Mouse (Mus musculus) MEL (cell line): Measurements from ENCODE around the gene Tctn3. TPM values are rescaled to one million over a fixed set of nuclear protein-coding genes. Genes with fewer than 3 reads are reported as not detected.
"Not testable (repeated sequence)": the region's sequence is repeated elsewhere in the genome, so short reads cannot be mapped to it uniquely, and the experiment has no call there.

Source experiments
- DNase-seq: peaks from one replicate; pipeline ENCODE4 v3.0.0; 2011; ENCODE audit warnings: low read depth, low spot score
- H3K27ac ChIP-seq: 2 replicates; pipeline ENCODE4 v1.5.1; 2012; ENCODE audit warnings: low read depth, mild to moderate bottlenecking, control low read depth, low read length, moderate library complexity; ENCODE audit not compliant: control insufficient read depth
- H3K27me3 ChIP-seq, 2 experiments: fragments of 150-350 bp in 1 of 2; sonication (generic) in 1 of 2; 2 replicates each; pipeline ENCODE4 v1.6.1; 2012; ENCODE audit warnings: low read length in 2 of 2, mild to moderate bottlenecking in 2 of 2, improper control_type of control experiment in 1 of 2, moderate library complexity in 1 of 2; ENCODE audit not compliant: insufficient read depth in 2 of 2, control insufficient read depth in 1 of 2
- H3K36me3 ChIP-seq, 2 experiments: 2 replicates each; pipeline ENCODE4 v1.6.1; 2012 to 2014; ENCODE audit warnings: low read length in 2 of 2, improper control_type of control experiment in 1 of 2, inconsistent platforms in 1 of 2, mild to moderate bottlenecking in 1 of 2; ENCODE audit not compliant: insufficient read depth in 2 of 2, control insufficient read depth in 1 of 2
- H3K4me1 ChIP-seq, 2 experiments: fragments of 150-350 bp in 1 of 2; sonication (generic) in 1 of 2; 2 replicates each; pipeline ENCODE4 v1.6.1; 2012; ENCODE audit warnings: low read length in 2 of 2, improper control_type of control experiment in 1 of 2, mild to moderate bottlenecking in 1 of 2; ENCODE audit not compliant: insufficient read depth in 2 of 2, control insufficient read depth in 1 of 2
- H3K4me3 ChIP-seq, 2 experiments: fragments of 150-350 bp in 1 of 2; sonication (generic) in 1 of 2; 2 replicates each; pipeline ENCODE4 v1.5.1; 2012; ENCODE audit warnings: low read depth in 2 of 2, low read length in 2 of 2, mild to moderate bottlenecking in 2 of 2, moderate library complexity in 2 of 2, control low read depth in 1 of 2, improper control_type of control experiment in 1 of 2; ENCODE audit not compliant: control insufficient read depth in 1 of 2, insufficient read depth in 1 of 2
- H3K79me2 ChIP-seq: 2 replicates; pipeline ENCODE4 v1.6.1; 2012; ENCODE audit warnings: mild to moderate bottlenecking, low read length, moderate library complexity; ENCODE audit not compliant: control insufficient read depth, poor library complexity, insufficient read depth
- H3K9ac ChIP-seq: 2 replicates; pipeline ENCODE4 v1.6.1; 2012; ENCODE audit warnings: low read depth, mild to moderate bottlenecking, control low read depth, low read length, moderate library complexity; ENCODE audit not compliant: control insufficient read depth, poor library complexity, severe bottlenecking
- H3K9me3 ChIP-seq: fragments of 150-350 bp; sonication (generic); replicated peaks from 2 replicates; pipeline ENCODE4 v1.6.1; 2012; ENCODE audit warnings: mild to moderate bottlenecking, low read length, improper control_type of control experiment, moderate library complexity; ENCODE audit not compliant: insufficient read depth
- BHLHE40 ChIP-seq: IDR thresholded peaks from 2 replicates; pipeline ENCODE4 v1.6.1; 2012; ENCODE audit warnings: low read depth, mild to moderate bottlenecking, inconsistent platforms, low read length, improper control_type of control experiment, borderline replicate concordance
- CHD2 ChIP-seq: IDR thresholded peaks from 2 replicates; pipeline ENCODE4 v1.6.1; 2011; ENCODE audit warnings: low read length, improper control_type of control experiment
- EP300 ChIP-seq, 2 experiments: IDR thresholded peaks; 2 replicates each; pipeline ENCODE4 v1.6.1; 2011; ENCODE audit warnings: improper control_type of control experiment in 2 of 2, low read length in 2 of 2, low read depth in 1 of 2, mild to moderate bottlenecking in 1 of 2
- MAX ChIP-seq: IDR thresholded peaks from 2 replicates; pipeline ENCODE4 v1.6.1; 2011; ENCODE audit warnings: low read length, improper control_type of control experiment
- MYC ChIP-seq: IDR thresholded peaks from 2 replicates; pipeline ENCODE4 v1.6.1; 2011; ENCODE audit warnings: low read depth, mild to moderate bottlenecking, low read length, improper control_type of control experiment, moderate library complexity
- NELFE ChIP-seq: IDR thresholded peaks from 2 replicates; pipeline ENCODE4 v1.6.1; 2011; ENCODE audit warnings: low read depth, low read length, improper control_type of control experiment
- POLR2A ChIP-seq, 2 experiments: IDR thresholded peaks; 2 replicates each; pipeline ENCODE4 v1.6.1; 2011 to 2012; ENCODE audit warnings: low read length in 2 of 2, mild to moderate bottlenecking in 2 of 2, control low read depth in 1 of 2, improper control_type of control experiment in 1 of 2, low read depth in 1 of 2, moderate library complexity in 1 of 2; ENCODE audit not compliant: control insufficient read depth in 1 of 2, insufficient read depth in 1 of 2, poor library complexity in 1 of 2
- RAD21 ChIP-seq: IDR thresholded peaks from 2 replicates; pipeline ENCODE4 v1.6.1; 2011; ENCODE audit warnings: mild to moderate bottlenecking, low read depth, low read length, improper control_type of control experiment
- SIN3A ChIP-seq: IDR thresholded peaks from 2 replicates; pipeline ENCODE4 v1.6.1; 2012; ENCODE audit warnings: low read length, improper control_type of control experiment, inconsistent platforms
- ZMIZ1 ChIP-seq: IDR thresholded peaks from 2 replicates; pipeline ENCODE4 v1.6.1; 2012; ENCODE audit warnings: low read depth, mild to moderate bottlenecking, inconsistent platforms, low read length, improper control_type of control experiment, moderate library complexity
- ZNF384 ChIP-seq: IDR thresholded peaks from 2 replicates; pipeline ENCODE4 v1.6.1; 2012; ENCODE audit warnings: low read depth, mild to moderate bottlenecking, inconsistent platforms, low read length, improper control_type of control experiment
- polyA plus RNA-seq, 2 experiments: library from polyadenylated mRNA; stranded (reverse) in 1 of 2; unstranded in 1 of 2; fragments of >175 nt in 1 of 2; fragments of >200 nt in 1 of 2; gene quantifications; 2 replicates each; pipeline versions ENCODE4 v1.2.1 to v1.2.4; 2012; ENCODE audit warnings: low replicate concordance in 2 of 2, low read depth in 1 of 2; ENCODE audit not compliant: insufficient read length in 2 of 2, insufficient read depth in 1 of 2, missing spikeins in 1 of 2
- total RNA-seq: library from RNA; depleted of rRNA; stranded (reverse); fragments of 300-350 nt; gene quantifications from 2 replicates; pipeline ENCODE4 v1.2.3, GENCODE M21; 2012

Gene Tctn3
- total and polyA plus RNA-seq, 3 experiments, result 3.6 to 6.2 TPM; not detected in 1

DNA sequence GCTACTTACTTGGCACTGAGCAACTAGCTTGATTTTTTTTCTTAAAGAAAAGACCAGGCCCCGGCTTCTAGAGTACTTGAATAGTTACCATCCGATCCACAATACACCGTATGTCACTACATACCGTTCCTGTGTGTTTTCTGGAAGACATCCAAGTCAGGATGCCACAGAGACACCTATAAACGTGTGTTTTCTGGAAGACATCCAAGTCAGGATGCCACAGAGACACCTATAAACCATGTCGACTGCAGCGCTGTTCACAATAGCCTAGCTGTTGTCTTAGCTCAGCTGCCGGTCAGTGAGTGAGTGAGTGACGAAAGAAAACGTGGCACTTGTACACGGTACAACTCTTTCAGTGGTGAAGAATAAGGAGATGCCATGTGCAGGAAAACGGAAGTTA, 13.9 kb upstream of the Tctn3 start:
- no peak for TF ChIP-seq BHLHE40
- TF ChIP-seq POLR2A (IDR thresholded peaks at IDR 0.05; ENCODE audit: control insufficient read depth in 1 of 2, insufficient read depth in 1 of 2, low read depth in 1 of 2, low read length in 2 of 2, poor library complexity in 1 of 2), result no peak
- H3K36me3 ChIP-seq, result no peaks in the 10 kb centered on the region; a peak in 1 of 4 replicates
- no peak overlapping the region for H3K4me3 ChIP-seq
- H3K9me3 ChIP-seq, result no peaks in the 10 kb centered on the region
- no peak for DNase-seq
- H3K27ac ChIP-seq, result no peak overlapping the region
- no peaks in the 10 kb centered on the region for H3K79me2 ChIP-seq
- no peak overlapping the region for H3K9ac ChIP-seq
- no peaks in the 10 kb centered on the region for H3K4me1 ChIP-seq
- no peaks in the 10 kb centered on the region; a peak in 3 of 4 replicates for H3K27me3 ChIP-seq

DNA sequence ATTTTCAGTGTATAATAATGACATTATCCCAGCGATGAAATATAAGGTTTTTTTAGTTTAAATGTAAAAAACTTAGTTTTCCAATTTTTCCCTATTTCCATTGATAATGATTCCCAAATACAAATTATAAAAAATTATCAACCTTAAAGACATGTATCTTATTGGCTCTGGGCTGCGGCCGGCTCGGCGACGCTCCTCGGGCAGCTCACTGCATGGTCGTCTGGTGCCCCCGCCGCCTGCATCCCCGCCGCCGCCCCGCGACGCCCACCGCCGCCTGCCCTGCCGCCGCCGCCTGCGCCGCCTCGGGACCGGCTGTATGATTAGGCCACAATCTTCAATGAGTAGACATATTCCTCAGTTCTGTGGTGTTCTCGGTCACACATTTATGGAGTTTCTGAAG, 9.6 kb upstream of the Tctn3 start:
- H3K4me1 ChIP-seq, H3K36me3 ChIP-seq, H3K79me2 ChIP-seq: not testable (repeated sequence)

DNA sequence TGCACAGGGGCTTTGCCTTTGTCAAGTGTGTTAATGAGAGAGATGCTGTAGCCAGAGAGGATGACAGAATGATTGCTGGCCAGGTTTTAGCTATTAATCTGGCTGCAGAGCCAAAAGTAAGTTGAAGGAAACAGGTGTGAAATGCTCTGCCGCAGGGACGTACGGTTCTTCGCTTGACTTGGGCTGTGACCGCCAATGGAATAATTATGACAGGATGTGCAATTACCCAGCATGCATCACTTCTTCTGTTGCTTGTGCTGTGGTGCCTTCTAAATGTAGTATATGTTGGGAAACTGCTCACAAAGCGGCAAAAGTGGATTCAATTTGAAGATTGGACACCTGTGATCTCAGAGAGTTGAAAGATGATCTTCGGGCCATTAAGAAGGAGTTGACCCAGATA, 4.0 kb upstream of the Tctn3 start:
- Histone ChIP-seq H3K9me3 (no peaks in the 10 kb centered on the region), H3K4me3 (no peak overlapping the region), H3K79me2 (peaks cover 1% of the 10 kb centered on the region; the same call in 1 of the 2 replicates), H3K36me3 (peaks cover 0 to 3% of the 10 kb centered on the region in 2 experiments; a peak in 1 of 4 replicates), H3K27ac (no peak overlapping the region), H3K9ac (no peak overlapping the region), H3K27me3 (peaks cover 13 to 14% of the 10 kb centered on the region in 2 experiments), H3K4me1 (0 out of 4 replicates have a peak, but pooled peaks cover 0 to 3% of the 10 kb centered on the region in 2 experiments)
- no peak for DNase-seq
- TF ChIP-seq RAD21, result no peak
- TF ChIP-seq CHD2, result no peak
- TF ChIP-seq EP300 (IDR thresholded peaks at IDR 0.05; ENCODE audit: low read depth in 1 of 2, low read length in 2 of 2), result no peak
- no peak for TF ChIP-seq ZNF384
- no peak for TF ChIP-seq SIN3A
- TF ChIP-seq NELFE, result no peak
- TF ChIP-seq MYC, result no peak
- TF ChIP-seq POLR2A (IDR thresholded peaks at IDR 0.05; ENCODE audit: control insufficient read depth in 1 of 2, insufficient read depth in 1 of 2, low read depth in 1 of 2, low read length in 2 of 2, poor library complexity in 1 of 2), result no peak

More for the DNA sequence above, 9.6 kb upstream of the Tctn3 start:
- not testable (repeated sequence) for H3K9ac ChIP-seq, H3K27ac ChIP-seq, H3K4me3 ChIP-seq, DNase-seq, H3K9me3 ChIP-seq
- peaks cover 1 to 11% of the 10 kb centered on the region in 2 experiments; a peak in 3 of 4 replicates for H3K27me3 ChIP-seq

DNA sequence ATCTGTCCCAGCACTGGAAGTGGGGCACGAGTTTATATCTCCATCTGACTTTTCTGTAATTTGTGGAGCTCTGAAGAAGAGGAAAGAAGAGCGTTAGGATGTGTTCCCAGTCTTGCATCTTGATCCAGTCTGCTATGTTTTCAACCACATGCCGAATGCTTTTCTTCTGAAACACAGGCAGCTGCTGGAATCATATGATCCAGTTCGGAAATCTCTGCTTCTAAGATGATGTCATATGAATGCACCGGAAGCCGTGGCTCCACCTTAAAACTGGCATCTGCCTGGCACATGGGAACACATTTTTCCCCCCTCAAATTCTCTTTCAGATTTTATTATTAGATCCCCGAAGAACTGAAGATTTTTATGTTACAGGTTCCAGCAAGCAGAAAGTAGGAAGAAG, 2.8 kb upstream of the Tctn3 start:
- Histone ChIP-seq H3K9ac (no peak overlapping the region), H3K36me3 (peaks cover 0 to 3% of the 10 kb centered on the region in 2 experiments; a peak in 1 of 4 replicates), H3K27ac (no peak overlapping the region), H3K27me3 (peaks cover 11 to 14% of the 10 kb centered on the region in 2 experiments), H3K79me2 (peaks cover 1% of the 10 kb centered on the region; the same call in 1 of the 2 replicates), H3K4me1 (0 out of 4 replicates have a peak, but pooled peaks cover 0 to 3% of the 10 kb centered on the region in 2 experiments), H3K4me3 (no peak overlapping the region), H3K9me3 (no peaks in the 10 kb centered on the region)
- TF ChIP-seq MAX (no peak), RAD21 (no peak), ZMIZ1 (no peak), SIN3A (no peak), MYC (no peak)
- DNase-seq, result no peak
